Mouse (Mus musculus) adrenal gland (tissue): ENCODE data around the gene Agbl2.

Source experiments
- intact Hi-C: fragments of 180-260 bp; cut with DNase I; formaldehyde crosslinking; loops from one replicate; pipeline ENCODE4 v1.15.1; 2025

Gene Agbl2

DNA sequence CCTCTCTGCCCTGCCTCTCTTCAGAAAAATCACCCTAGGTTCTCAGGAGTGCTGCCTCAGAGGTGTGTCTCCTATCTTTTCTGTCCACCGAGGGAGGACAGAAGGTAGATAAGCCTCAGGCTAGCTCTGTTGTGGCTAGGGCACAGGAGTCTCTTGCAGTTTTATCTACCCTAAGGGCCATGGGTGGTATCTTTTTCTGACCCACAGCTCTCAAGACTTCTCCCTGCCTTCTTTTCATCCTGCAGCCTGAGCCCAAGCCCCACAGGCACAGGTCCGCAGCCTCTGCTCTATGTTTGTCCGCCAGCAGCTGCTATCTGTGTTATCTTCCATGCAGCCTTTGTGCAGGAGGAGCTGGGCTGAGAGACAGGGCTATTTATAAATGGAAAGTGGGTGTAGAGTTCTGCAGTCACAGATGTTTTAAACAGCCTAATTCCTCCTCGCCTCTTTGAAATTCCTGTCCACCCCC is 87.6 kb downstream of the Agbl2 start:
- intact Hi-C loops: no loop called here

DNA sequence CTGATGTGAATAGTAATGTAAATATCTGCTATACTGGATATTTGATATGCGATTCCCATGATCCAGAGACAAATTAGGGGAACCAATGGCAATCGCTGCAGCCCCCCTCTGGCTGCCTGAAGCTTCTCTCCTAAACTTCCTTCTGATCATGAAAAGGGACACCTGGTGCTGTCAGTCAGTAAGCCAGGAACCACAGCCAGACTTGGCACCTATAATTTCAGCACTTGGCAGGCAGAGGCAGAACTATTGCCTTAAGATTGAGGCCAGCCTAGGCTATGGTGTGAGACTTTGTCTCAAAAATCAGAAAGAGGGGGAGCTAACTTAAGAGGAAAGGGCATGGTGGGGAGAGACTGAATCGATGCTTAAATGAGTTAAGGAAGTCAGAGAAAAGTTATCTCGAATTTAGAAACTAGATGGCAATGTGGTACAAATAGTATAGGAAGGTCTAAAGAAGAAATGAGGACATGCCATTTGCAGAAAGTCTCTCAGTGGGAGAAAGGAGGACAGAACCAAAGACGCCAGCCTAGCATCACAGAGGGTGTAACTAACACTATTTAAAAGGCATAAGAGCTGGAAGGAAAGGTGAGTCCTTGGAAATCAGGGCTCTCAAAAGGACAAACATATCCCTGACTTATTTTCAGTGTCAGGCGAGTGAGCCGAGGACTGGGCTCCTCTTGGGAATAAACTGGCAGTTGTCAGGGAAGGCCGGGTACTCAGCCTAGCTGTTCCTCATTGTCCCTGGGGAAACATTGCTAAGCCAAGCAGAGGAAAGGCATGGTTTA is 88.8 kb downstream of the Agbl2 start:
- intact Hi-C loops: no loop called here

DNA sequence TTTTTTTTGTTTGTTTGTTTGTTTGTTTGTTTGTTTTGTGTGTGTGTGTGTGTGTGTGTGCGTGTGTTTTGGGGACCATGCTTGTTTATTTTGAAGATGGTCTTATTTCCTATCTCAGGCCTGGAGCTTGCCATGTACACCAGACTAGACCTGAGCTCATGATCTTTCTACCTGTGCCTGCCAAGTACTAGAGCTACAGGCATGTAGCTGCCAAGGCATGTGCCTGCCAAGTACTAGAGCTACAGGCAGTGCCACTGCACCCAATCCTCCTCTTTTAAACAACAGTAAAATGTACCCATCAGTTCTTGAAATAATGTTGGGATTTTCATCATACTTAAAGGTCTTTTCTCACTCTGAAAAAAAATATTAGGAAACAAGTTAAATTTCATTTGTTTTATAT is 91.5 kb downstream of the Agbl2 start:
- intact Hi-C loops: no loop called here

DNA sequence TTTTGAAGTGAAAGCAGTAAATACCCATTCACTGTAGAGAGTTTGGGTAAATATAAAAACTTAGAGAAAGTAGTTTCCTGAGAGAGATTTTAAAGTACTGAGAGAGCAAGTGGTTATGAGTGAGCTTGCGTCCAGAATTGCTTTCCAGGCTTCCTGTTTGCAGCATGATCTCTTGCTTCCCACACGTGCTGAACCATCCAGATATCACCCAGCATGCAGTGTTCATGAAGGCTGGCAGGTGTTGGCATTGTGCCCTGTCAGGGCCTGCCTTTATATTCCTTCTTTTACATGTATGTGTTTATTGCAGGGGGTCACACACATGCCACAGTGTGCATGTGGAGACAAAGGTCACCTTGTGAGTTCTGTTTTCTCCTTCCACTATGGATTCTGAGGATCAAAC is 92.7 kb downstream of the Agbl2 start:
- intact Hi-C loops: no loop called here

DNA sequence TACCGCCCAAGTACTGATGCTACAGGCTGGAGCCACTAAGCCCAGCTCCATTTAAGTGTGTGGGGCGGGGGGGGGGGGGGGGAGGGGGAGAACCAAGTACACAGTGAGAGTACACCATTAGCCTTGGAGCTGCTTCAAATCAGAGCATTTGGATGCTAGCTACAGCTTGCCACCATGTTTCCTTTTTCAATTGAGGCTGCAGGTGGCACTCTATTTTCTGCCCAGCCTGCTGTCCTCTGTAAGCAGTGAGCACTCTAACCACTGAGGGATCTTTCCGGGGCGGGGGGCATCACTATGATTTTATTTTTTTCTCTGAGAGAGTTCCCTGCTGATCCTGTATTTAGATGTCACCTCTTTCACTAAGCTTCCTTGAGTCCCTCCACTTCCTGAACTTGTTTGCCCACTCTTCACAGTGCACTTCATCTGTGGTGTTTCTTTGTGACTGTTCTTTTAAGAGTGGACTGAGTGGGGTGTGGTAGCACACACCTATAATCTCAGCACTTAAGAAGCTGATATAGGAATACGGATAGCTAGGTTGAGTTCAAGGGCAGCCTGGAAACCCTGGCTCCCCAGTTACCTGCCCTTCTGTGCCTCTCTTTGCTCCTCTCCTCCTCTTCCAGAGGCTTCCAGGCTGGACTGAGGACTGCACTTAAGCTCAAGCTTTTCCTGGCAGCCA is 95.2 kb downstream of the Agbl2 start:
- intact Hi-C loops: no loop called here

DNA sequence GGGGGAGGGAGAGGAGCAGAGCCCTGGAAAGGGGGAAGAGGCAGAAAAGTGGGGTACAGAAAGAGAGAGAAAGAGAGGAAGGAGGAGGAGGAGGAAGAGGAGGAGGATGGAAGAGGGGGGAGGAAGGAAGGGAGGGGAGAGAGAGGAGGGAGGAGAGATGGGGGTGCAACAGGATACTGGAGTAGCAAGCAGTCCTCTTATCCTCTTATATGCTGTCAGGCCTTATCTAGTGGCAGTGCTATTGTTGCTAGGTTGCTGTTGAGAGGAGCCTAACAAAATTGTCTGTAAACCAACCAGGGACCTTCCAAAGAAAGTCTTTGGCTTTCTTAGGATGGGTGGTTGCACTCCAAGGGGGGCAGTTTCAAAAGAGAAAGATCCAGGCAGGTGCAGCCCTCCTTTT is 96.9 kb downstream of the Agbl2 start:
- intact Hi-C loops: no loop called here

DNA sequence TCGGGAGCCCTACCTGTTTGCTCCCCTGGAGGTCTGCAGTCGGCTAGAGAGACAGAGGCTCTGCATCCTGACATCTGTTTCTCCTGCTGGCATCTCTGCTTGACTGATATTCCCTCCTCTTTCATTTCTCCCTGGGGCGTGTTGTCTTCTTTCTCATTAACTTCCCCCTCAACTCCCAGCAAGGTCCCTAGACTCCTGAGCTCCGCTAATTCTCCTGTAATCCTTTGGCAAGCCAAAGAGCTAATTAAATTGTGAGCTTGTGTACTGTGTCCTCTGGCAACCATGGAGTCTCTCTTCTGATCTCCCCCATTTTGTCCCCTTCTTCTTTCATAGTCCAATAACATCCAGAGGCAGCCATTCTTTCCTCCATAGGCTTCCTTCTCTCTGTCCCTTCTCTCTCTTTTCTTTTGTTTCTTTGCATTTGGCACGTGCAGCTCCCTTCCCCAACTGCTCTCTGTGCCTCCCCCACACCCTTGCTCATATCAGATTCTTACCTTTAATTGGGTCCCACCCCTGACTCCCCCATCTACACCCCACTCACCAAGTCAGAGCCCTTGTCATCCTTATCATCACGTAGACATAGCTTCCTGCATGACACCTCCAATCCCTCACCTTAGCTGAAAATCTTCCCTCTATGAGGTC is 97.7 kb downstream of the Agbl2 start:
- intact Hi-C loops: no loop called here

DNA sequence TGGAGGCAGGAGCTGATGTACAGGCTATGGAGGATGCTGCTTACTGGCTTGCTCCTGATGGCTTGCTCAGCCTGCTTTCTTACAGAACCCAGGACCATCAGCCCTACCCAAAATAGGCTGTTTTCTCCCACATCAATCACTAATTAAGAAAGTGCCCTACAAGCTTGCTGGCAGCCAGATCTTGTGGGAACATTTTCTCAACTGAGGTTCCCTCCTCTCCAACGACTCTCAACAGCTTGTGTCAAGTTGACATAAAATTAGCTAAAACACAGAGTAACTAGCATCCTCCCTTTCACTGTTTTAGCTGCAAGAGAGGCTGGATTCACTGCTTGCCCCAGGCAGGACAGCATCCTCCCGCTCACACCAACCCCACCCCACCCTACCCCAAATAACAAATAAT is 99.3 kb downstream of the Agbl2 start:
- intact Hi-C loops: no loop called here
